Mouse (Mus musculus) heart, adult 18-20 months (tissue): Measurements from ENCODE around the gene Ribc2. TPM values are rescaled to one million over a fixed set of nuclear protein-coding genes. Genes with fewer than 3 reads are reported as not detected.
A peak's percentile ranks its signal among the peaks of the same experiment; 100 is the strongest.

ENCODE experiments used
- DNase-seq, 2 experiments: peaks; one replicate each; pipeline ENCODE4 v3.0.0; 2021 to 2022; ENCODE audit warnings: mixed read lengths in 1 of 2
- total RNA-seq, 2 experiments: library from RNA; stranded (reverse); gene quantifications; 2 replicates each; pipeline ENCODE4 v1.2.3; 2021

Gene Ribc2
- total RNA-seq, 2 experiments from 2014 or later, result not detected

DNA sequence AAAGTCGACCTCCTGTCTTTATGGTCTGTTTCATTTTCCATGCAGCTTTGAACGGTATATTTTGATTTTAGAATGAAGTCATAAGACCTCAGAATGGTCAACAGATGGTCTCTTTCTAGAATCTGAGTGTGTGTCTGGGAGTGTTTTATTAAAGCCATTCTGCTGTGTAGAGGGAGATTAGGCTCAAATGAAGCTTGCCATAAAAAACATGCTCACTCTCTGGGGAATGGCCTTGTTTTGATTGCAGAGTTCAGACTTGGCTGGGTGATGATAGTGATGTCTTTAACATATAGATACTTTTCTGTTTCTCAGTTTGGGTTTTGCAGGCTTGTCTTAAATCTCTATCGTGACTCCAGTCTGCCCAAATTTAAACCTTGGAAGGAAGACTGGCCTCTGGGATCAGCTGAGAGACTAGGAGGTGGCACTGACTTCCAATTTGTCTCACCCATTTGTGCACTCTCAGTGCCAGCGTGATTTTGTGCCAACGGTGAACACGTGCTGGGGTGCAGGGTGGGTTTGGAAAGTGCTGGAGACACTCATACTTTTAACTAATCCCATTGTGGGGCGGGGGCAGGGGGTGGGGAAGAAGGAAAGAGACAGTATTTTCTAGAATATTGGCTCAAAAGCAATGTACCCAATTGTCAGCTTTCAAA lies 47.8 kb downstream of the Ribc2 start:
- DNase-seq, result peak; percentile 56 to 62

DNA sequence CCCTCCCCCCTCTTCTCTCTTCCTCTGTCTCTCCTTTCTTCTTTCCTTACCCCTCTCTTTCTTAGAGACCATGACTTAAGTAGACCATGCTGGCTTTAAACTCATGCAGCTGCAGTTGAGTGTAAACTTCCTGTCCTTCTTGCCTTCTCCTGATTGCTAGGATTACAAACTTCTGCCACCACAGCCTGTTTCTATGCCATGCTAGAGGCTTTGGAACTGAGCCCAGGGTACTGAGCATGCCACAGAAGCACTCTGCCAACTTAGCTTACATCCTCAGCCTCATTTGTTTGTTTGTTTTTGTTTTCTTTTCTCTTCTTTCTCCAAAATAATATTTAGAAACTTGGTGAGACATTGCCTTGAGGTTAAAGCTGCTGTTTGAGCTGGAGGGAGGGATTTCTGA lies 48.5 kb downstream of the Ribc2 start:
- DNase-seq, result no peak

DNA sequence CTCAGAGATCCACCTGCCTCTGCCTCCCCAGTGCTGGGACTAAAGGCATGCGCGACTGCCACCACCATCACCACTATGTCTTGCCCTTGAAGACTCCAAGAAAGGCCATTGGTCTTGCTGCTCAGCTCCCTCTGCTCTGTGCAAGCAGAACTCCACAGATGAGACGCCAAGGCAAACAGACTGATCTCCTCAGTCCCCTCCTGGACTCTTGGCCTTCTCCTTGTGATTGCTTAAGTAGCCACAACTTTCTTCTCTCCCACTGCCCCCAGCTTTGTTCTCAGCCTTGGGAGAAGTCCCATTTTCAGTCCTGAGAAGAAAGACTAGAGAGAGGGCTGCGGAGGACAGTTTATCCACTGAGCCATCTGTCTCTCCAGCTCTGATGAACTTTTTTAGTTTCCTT lies 50.2 kb downstream of the Ribc2 start:
- peak; percentile 36 to 56 for DNase-seq

DNA sequence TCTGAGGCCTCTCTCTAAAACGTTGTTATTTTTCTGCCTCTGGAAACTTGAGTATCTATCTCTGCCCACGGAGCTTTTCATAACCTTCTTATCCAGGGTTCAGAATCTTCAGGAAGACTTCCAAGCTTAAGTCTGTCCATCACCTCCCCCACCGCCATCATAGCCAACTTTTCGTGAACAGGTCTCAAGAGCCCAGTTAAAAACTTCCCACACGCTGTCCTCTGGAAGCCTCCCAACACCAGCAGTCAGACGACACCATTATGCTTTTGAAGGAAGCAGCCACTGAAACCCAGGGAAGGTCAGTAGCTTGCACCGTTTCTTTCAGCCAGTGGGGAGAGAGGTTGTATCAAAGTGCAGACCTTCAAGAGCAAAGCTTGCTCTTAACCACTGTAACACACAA lies 55.0 kb downstream of the Ribc2 start:
- DNase-seq, result peak; percentile 65 to 66

DNA sequence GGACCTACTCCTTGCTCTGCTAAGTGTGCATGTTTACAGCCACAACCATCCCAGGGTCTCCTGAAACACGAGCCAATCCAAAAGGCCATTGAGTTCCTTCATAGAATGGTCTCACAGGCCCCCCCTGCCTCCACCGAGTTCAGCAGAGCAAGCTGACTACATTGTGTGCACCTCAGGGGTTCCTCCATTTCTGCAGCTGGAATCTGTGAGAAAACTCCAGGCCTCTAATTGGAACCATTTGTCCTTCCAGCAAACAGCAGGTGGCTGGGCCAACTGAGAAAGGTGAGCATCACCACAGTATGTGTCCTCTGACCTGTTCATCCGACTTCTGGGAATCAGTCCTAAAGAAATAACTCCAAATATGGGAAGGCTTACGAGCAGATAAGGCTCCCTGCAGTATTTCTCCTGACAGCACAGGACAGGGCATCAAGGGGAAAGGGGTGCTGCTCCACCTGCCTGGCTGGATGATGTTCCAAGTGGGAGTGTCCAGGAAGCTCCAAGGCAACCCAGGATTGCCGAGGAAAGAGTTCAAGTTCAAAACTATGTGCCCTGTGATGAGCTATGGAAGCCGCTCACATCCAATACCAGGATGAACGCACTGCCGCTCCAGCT lies 56.4 kb downstream of the Ribc2 start:
- no peak for DNase-seq

Other genes with a start within 250 kb of the Ribc2 start
- gene Gm29666, start 212.0 kb upstream of the Ribc2 start, total RNA-seq, result under 1 TPM; 0.08 to 0.10 TPM
- 10 to 100 TPM; 15.5 to 17.7 TPM for gene Nup50, start 208.7 kb upstream of the Ribc2 start, total RNA-seq
- gene 5031439G07Rik, start 143.5 kb upstream of the Ribc2 start, total RNA-seq, result 10 to 100 TPM; 30.6 to 34.7 TPM
- not detected for gene Upk3a, start 114.9 kb upstream of the Ribc2 start, total RNA-seq
- 1 to 10 TPM; 7.3 to 8.2 TPM for gene Fam118a, start 103.1 kb upstream of the Ribc2 start, total RNA-seq
- gene Smc1b, start 114 bp upstream of the Ribc2 start, total RNA-seq, result not detected
- gene Fbln1, start 73.9 kb downstream of the Ribc2 start, total RNA-seq, result 10 to 100 TPM; 54.5 to 74.1 TPM
- gene Atxn10, start 204.2 kb downstream of the Ribc2 start, total RNA-seq, result 10 to 100 TPM; 74.1 to 76.3 TPM